Mouse (Mus musculus): ENCODE data around the gene Dynlt1f. TPM values are rescaled to one million over a fixed set of nuclear protein-coding genes. Genes with fewer than 3 reads are reported as not detected.

Gene Dynlt1f
- 51.3 TPM for total RNA-seq (2023)

DNA sequence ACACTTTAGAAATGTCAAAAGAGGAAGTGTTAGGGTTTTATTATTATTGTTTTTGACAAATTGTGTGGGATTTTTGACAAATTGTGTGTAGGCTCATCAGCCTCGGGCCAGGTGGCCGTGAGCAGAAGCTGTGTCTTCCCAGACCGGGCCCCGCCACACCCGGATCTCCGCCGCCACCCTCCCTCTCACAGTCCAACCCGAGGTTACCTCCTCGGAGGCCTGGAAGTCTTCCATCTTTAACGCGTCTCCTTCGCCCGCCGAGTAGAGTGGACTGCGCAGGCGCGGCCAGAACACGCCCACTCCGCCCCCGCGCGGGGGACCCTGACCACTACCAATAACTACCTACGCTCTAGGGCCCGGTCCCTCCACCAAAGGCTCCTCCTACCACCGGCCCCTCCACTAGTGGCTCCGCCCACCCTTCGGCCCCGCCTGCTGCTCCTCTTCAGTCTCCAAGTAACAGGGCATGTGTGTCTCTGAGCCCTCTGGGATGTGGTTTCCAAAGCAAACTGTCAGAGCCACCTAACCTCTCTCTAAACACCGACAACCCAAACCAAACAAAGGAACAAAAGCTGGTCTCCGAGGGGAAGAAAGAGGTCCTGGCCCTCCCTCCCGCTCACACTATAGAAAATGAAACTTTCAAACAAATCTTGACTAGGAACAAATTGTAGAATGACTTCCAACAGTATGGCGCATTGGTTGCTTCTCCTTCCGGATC is at the start of gene Dynlt1f:
Dynlt1f (minus strand) TSS at position 334 of the 715 bp plus-strand sequence.

DNA sequence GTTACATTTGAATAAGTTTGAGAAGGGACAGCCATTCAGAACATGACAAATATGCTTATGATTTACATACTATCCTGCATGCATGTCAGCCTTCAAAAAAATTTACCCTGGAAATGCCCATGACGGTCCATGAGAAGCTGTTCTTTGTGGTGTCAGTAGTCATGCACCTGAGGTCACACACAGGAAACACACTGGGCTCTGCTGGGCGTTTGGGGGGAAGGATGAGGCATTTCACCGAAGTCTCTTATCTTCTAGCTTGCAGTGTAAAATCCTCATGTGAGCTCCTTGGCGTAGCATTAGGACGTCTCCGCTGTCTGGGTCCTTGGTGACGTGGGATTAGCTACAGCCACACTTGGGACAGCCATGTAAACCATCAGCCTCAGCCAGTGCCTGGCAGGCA is 3.1 kb upstream of the Dynlt1f start, which contains the start of gene Sytl3:
Sytl3 (plus strand) TSS at position 293 of the 400 bp plus-strand sequence.

DNA sequence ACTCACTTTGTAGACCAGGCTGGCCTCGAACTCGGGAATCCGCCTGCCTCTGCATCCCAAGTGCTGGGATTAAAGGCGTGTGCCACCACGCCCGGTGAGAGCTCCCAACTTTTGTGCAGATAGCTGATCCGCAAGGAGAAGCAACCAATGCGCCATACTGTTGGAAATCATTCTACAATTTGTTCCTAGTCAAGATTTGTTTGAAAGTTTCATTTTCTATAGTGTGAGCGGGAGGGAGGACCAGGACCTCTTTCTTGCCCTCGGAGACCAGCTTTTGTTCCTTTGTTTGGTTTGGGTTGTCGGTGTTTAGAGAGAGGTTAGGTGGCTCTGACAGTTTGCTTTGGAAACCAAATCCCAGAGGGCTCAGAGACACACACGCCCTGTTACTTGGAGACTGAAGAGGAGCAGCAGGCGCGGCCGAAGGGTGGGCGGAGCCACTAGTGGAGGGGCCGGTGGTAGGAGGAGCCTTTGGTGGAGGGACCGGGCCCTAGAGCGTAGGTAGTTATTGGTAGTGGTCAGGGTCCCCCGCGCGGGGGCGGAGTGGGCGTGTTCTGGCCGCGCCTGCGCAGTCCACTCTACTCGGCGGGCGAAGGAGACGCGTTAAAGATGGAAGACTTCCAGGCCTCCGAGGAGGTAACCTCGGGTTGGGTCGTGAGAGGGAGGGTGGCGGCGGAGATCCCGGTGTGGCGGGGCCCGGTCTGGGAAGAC is 54.3 kb downstream of the Dynlt1f start, which contains the start of gene Dynlt1c:
Dynlt1c (plus strand) TSS at position 468 of the 708 bp plus-strand sequence.

Other genes with a start within 250 kb of the Dynlt1f start
- 42.1 TPM for gene Dynlt1b, start 225.8 kb downstream of the Dynlt1f start, total RNA-seq (2023)
- gene Dynlt1c, start 54.2 kb downstream of the Dynlt1f start, total RNA-seq (2023): 16.6 TPM
- gene Sytl3, start 3.2 kb upstream of the Dynlt1f start, total RNA-seq (2023): 33.0 TPM
- 403 TPM for gene Ezr, start 126.9 kb upstream of the Dynlt1f start, total RNA-seq (2023)

All from CD4-positive naive resting alpha-beta T cell, adult 76 days (primary cell).